Mouse (Mus musculus) testis, adult 2 months (tissue): Measurements from ENCODE around the gene Adcy1. TPM values are rescaled to one million over a fixed set of nuclear protein-coding genes. Genes with fewer than 3 reads are reported as not detected.

Experiments
- H3K27ac ChIP-seq: fragments of 200-500 bp; 2 replicates; pipeline ENCODE4 v1.5.1; 2012; ENCODE audit warnings: low read depth, low read length; ENCODE audit not compliant: control insufficient read depth, insufficient read depth
- H3K27me3 ChIP-seq: fragments of 200-500 bp; 2 replicates; pipeline ENCODE4 v1.6.1; 2012; ENCODE audit warnings: mild to moderate bottlenecking, low read length, moderate library complexity; ENCODE audit not compliant: control insufficient read depth, insufficient read depth
- H3K36me3 ChIP-seq: fragments of 200-500 bp; 2 replicates; pipeline ENCODE4 v1.6.1; 2012; ENCODE audit warnings: mild to moderate bottlenecking, low read length; ENCODE audit not compliant: control insufficient read depth, insufficient read depth
- H3K4me1 ChIP-seq: fragments of 200-500 bp; 2 replicates; pipeline ENCODE4 v1.6.1; 2012; ENCODE audit warnings: low read length; ENCODE audit not compliant: control insufficient read depth, insufficient read depth
- H3K4me3 ChIP-seq: fragments of 200-500 bp; 2 replicates; pipeline ENCODE4 v1.5.1; 2012; ENCODE audit warnings: low read depth, mild to moderate bottlenecking, low read length, moderate library complexity, mixed read lengths; ENCODE audit not compliant: control insufficient read depth
- CTCF ChIP-seq: fragments of 200-500 bp; IDR thresholded peaks from 2 replicates; pipeline ENCODE4 v1.5.1; 2012; ENCODE audit warnings: low read depth, mild to moderate bottlenecking, inconsistent platforms, low read length, moderate library complexity; ENCODE audit not compliant: control insufficient read depth, insufficient read depth, insufficient replicate concordance
- POLR2A ChIP-seq: fragments of 200-500 bp; IDR thresholded peaks from 2 replicates; pipeline ENCODE4 v1.6.1; 2012; ENCODE audit warnings: low read depth, mild to moderate bottlenecking, inconsistent platforms, low read length, moderate library complexity; ENCODE audit not compliant: control insufficient read depth
- polyA plus RNA-seq: library from polyadenylated mRNA; depleted of rRNA; stranded (reverse); fragments of >200 nt; gene quantifications from 2 replicates; pipeline ENCODE4 v1.2.3, GENCODE M21; 2012

The Adcy1 gene
- polyA plus RNA-seq, 1 experiment, result 0.47 TPM

GRCm38 (mm10) chr11:7071617-7072016, 8.3 kb downstream of the Adcy1 start:
- Histone ChIP-seq H3K27me3 (no peaks in the 10 kb centered on the region), H3K36me3 (no peaks in the 10 kb centered on the region), H3K4me1 (no peaks in the 10 kb centered on the region), H3K27ac (no peak overlapping the region), H3K4me3 (no peak overlapping the region)
- TF ChIP-seq POLR2A, result no peak
- TF ChIP-seq CTCF, result no peak

GRCm38 (mm10) chr11:7073556-7073955, 10.3 kb downstream of the Adcy1 start:
- H3K4me3 ChIP-seq, result no peak overlapping the region
- no peaks in the 10 kb centered on the region for H3K4me1 ChIP-seq
- TF ChIP-seq CTCF, result no peak
- no peak for TF ChIP-seq POLR2A
- no peak overlapping the region for H3K27ac ChIP-seq
- H3K27me3 ChIP-seq, result no peaks in the 10 kb centered on the region
- H3K36me3 ChIP-seq, result no peaks in the 10 kb centered on the region

GRCm38 (mm10) chr11:7076510-7076909, 13.2 kb downstream of the Adcy1 start:
- H3K4me1 ChIP-seq, result no peaks in the 10 kb centered on the region
- H3K36me3 ChIP-seq, result no peaks in the 10 kb centered on the region
- no peak overlapping the region for H3K27ac ChIP-seq
- TF ChIP-seq CTCF, result no peak
- TF ChIP-seq POLR2A, result no peak
- H3K27me3 ChIP-seq, result no peaks in the 10 kb centered on the region
- no peak overlapping the region for H3K4me3 ChIP-seq

GRCm38 (mm10) chr11:7081893-7082292, 18.6 kb downstream of the Adcy1 start:
- Histone ChIP-seq H3K4me1 (no peaks in the 10 kb centered on the region), H3K27ac (no peak overlapping the region), H3K27me3 (no peaks in the 10 kb centered on the region), H3K4me3 (no peak overlapping the region), H3K36me3 (no peaks in the 10 kb centered on the region)
- TF ChIP-seq CTCF, result no peak

GRCm38 (mm10) chr11:7083911-7084310, 20.6 kb downstream of the Adcy1 start:
- H3K27me3 ChIP-seq, result no peaks in the 10 kb centered on the region
- H3K27ac ChIP-seq, result no peak overlapping the region
- no peaks in the 10 kb centered on the region for H3K36me3 ChIP-seq
- TF ChIP-seq POLR2A, result no peak
- TF ChIP-seq CTCF, result no peak
- H3K4me1 ChIP-seq, result no peaks in the 10 kb centered on the region
- no peak overlapping the region for H3K4me3 ChIP-seq

GRCm38 (mm10) chr11:7085184-7085583, 21.9 kb downstream of the Adcy1 start:
- Histone ChIP-seq H3K4me3 (no peak overlapping the region), H3K27ac (no peak overlapping the region), H3K4me1 (no peaks in the 10 kb centered on the region), H3K27me3 (no peaks in the 10 kb centered on the region), H3K36me3 (no peaks in the 10 kb centered on the region)
- TF ChIP-seq CTCF (no peak), POLR2A (no peak)

GRCm38 (mm10) chr11:7091120-7091519, 27.8 kb downstream of the Adcy1 start:
- no peaks in the 10 kb centered on the region for H3K27me3 ChIP-seq
- no peak overlapping the region for H3K4me3 ChIP-seq
- H3K4me1 ChIP-seq, result no peaks in the 10 kb centered on the region
- TF ChIP-seq POLR2A, result no peak
- TF ChIP-seq CTCF, result no peak
- H3K36me3 ChIP-seq, result no peaks in the 10 kb centered on the region
- no peak overlapping the region for H3K27ac ChIP-seq

GRCm38 (mm10) chr11:7094844-7095243, 31.6 kb downstream of the Adcy1 start:
- H3K27me3 ChIP-seq, result no peaks in the 10 kb centered on the region
- TF ChIP-seq POLR2A (no peak), CTCF (no peak)
- H3K4me3 ChIP-seq, result no peak overlapping the region
- H3K27ac ChIP-seq, result no peak overlapping the region
- no peaks in the 10 kb centered on the region for H3K4me1 ChIP-seq
- no peaks in the 10 kb centered on the region for H3K36me3 ChIP-seq
